Mouse (Mus musculus): Measurements from ENCODE around the gene Plekha1. TPM values are rescaled to one million over a fixed set of nuclear protein-coding genes. Genes with fewer than 3 reads are reported as not detected.

The Plekha1 gene
- 57.1 and 58.9 TPM in 2 replicates for polyA plus RNA-seq (2015; fragmentation: Nextera tagmentation; extraction: Ambion mirVana)

DNA sequence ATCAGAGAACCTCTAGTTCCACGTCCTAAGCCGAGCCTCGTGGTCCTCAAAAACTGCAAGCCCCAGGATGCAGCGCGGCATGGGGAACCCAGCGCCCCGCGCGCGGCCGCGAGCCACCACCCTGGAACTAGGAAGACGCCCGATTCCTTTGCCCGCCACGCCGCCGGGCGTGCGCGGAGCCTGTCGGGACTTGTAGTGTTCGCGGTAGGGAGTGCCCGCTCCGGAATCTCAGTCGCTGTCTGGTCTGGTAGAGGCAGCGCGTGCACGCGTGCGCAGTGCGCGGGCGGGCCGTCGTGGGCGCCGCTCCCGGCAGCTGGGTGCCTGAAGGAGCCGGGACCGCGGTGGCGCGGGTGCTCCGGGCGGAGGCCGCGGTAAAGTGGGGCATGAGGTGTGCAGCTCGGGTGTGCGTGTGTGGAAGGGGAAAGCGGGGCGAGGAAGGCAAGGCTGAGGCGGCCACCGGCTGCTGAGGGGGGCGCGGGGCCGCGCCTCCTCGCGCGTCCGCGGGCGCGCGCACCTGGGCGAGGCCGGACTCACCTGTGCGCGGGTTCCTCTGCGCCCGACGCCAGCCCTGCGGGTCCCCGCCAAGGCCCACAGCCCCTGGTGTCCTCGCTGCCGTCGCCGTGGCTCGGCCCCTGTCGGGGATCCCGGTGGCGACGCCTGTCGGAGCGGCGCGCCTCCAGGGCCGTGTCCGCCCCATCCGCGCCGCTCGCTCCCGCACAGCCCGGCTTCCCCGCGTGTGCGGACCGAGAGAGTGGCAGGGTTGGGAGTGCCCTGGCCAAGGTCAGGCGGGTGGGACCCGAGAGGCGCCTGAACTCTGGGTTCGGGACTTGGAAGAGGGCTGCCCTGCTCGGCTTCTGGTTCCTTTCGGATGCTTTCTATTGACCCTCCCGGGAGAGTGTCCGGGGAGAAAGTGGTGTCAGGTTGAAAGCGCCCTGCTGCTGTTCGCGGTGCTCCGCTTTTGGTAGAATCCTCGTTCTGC is at the start of gene Plekha1:
Gene Plekha1 (plus strand): TSS at position 144 of the 979 bp plus-strand sequence.
- peak; percentile 99 for ATAC-seq
- peaks cover 9% of the 10 kb centered on the region for H3K4me1 ChIP-seq (replicated peaks; ENCODE audit: control insufficient read depth, insufficient read depth, low read length)
- H3K4me2 ChIP-seq (ENCODE audit: low read length), result peak within 1 kb of the TSS; percentile 66
- no peaks in the 10 kb centered on the region; the same call in 1 of the 2 replicates for H3K27me3 ChIP-seq (replicated peaks; ENCODE audit: control insufficient read depth, insufficient read depth, low read length)
- peak within 1 kb of the TSS; percentile 86 for H3K9ac ChIP-seq (replicated peaks; ENCODE audit: low read depth, low read length)
- H3K4me3 ChIP-seq (replicated peaks; ENCODE audit: low read length), result peak within 1 kb of the TSS; percentile 85
- H3K27ac ChIP-seq (ENCODE audit: low read length), result peak within 1 kb of the TSS; percentile 79
- no peaks in the 10 kb centered on the region for H3K36me3 ChIP-seq (ENCODE audit: control insufficient read depth, insufficient read depth)
- no peaks in the 10 kb centered on the region for H3K9me3 ChIP-seq (ENCODE audit: control insufficient read depth, low read length)
- under 1% methylated on average over 92 of the region's 114 CpGs for WGBS

- Histone ChIP-seq H3K4me1 (replicated peaks; ENCODE audit: control insufficient read depth, insufficient read depth, low read length) (0 out of 2 replicates have a peak, but pooled peaks cover 3% of the 10 kb centered on the region), H3K4me3 (replicated peaks; ENCODE audit: low read length) (no peak overlapping the region), H3K9ac (replicated peaks; ENCODE audit: low read depth, low read length) (no peak overlapping the region), H3K27me3 (replicated peaks; ENCODE audit: control insufficient read depth, insufficient read depth, low read length) (no peaks in the 10 kb centered on the region), H3K4me2 (ENCODE audit: low read length) (no peak overlapping the region), H3K36me3 (ENCODE audit: control insufficient read depth, insufficient read depth) (no peaks in the 10 kb centered on the region), H3K9me3 (ENCODE audit: control insufficient read depth, low read length) (no peaks in the 10 kb centered on the region), H3K27ac (ENCODE audit: low read length) (no peak overlapping the region)
- no peak for ATAC-seq
- 84% methylated on average over 7 of the region's 7 CpGs for WGBS
Measured at GRCm38 (mm10) chr7:130816243-130816642, 49.3 kb upstream of the Plekha1 start.

GRCm38 (mm10) chr7:130818813-130819212 is 46.7 kb upstream of the Plekha1 start:
- H3K9me3 ChIP-seq (ENCODE audit: control insufficient read depth, low read length), result no peaks in the 10 kb centered on the region
- H3K4me3 ChIP-seq (replicated peaks; ENCODE audit: low read length), result no peak overlapping the region
- WGBS, result 84% methylated on average over 5 of the region's 5 CpGs
- ATAC-seq, result no peak
- no peaks in the 10 kb centered on the region for H3K27me3 ChIP-seq (replicated peaks; ENCODE audit: control insufficient read depth, insufficient read depth, low read length)
- H3K9ac ChIP-seq (replicated peaks; ENCODE audit: low read depth, low read length), result no peak overlapping the region
- no peak overlapping the region for H3K27ac ChIP-seq (ENCODE audit: low read length)
- H3K36me3 ChIP-seq (ENCODE audit: control insufficient read depth, insufficient read depth), result no peaks in the 10 kb centered on the region
- 0 out of 2 replicates have a peak, but pooled peaks cover 3% of the 10 kb centered on the region for H3K4me1 ChIP-seq (replicated peaks; ENCODE audit: control insufficient read depth, insufficient read depth, low read length)
- H3K4me2 ChIP-seq (ENCODE audit: low read length), result no peak overlapping the region

DNA sequence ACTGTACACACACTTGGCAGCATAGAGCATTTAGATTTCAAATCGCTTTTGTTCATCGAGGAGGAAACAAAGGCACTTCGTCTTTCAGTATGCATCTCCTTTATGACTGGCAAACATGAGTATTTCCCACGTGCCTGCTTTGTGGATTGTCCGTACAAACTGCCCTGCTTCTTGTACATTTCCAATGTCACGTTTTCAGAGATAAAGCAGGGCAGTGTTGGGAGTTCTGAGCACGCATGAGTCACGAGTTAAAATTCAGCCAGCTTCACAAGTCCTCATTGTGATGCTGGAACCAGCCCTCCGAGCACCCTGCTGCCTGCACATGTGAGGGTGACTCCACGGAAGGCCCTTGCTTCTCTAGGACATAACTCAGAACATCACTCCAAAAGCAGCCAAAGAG is 45.9 kb upstream of the Plekha1 start:
- H3K4me3 ChIP-seq (replicated peaks; ENCODE audit: low read length), result no peak overlapping the region
- no peaks in the 10 kb centered on the region for H3K36me3 ChIP-seq (ENCODE audit: control insufficient read depth, insufficient read depth)
- ATAC-seq, result no peak
- H3K27me3 ChIP-seq (replicated peaks; ENCODE audit: control insufficient read depth, insufficient read depth, low read length), result no peaks in the 10 kb centered on the region
- no peak overlapping the region for H3K4me2 ChIP-seq (ENCODE audit: low read length)
- H3K9ac ChIP-seq (replicated peaks; ENCODE audit: low read depth, low read length), result no peak overlapping the region
- H3K27ac ChIP-seq (ENCODE audit: low read length), result no peak overlapping the region
- H3K4me1 ChIP-seq (replicated peaks; ENCODE audit: control insufficient read depth, insufficient read depth, low read length), result 0 out of 2 replicates have a peak, but pooled peaks cover 3% of the 10 kb centered on the region
- no peaks in the 10 kb centered on the region for H3K9me3 ChIP-seq (ENCODE audit: control insufficient read depth, low read length)
- WGBS, result 59% methylated on average over 10 of the region's 10 CpGs

DNA sequence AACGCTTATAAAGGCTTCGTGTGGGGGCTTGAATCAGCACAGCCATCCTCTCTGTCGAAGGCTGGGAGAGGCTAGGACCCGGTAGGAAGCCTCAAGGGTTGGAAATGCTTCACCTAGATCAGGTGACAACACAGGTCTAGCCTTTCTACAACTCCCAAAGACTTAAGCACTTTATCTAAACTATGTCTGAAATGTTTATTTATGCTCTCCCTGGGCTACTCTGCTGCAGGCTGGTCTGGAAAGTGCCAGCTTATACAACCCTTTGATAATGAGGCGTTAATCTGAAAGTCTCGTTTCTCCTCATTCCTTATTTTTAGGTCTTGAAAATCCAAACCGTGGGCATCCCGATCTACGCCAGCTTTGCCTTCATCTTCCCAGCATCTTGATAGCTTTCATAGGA is 41.6 kb upstream of the Plekha1 start:
- WGBS, result 85% methylated on average over 9 of the region's 9 CpGs
- Histone ChIP-seq H3K4me1 (replicated peaks; ENCODE audit: control insufficient read depth, insufficient read depth, low read length) (0 out of 2 replicates have a peak, but pooled peaks cover 3% of the 10 kb centered on the region), H3K9me3 (ENCODE audit: control insufficient read depth, low read length) (no peaks in the 10 kb centered on the region), H3K36me3 (ENCODE audit: control insufficient read depth, insufficient read depth) (no peaks in the 10 kb centered on the region), H3K4me3 (replicated peaks; ENCODE audit: low read length) (no peak overlapping the region), H3K9ac (replicated peaks; ENCODE audit: low read depth, low read length) (no peak overlapping the region), H3K27me3 (replicated peaks; ENCODE audit: control insufficient read depth, insufficient read depth, low read length) (no peaks in the 10 kb centered on the region), H3K27ac (ENCODE audit: low read length) (no peak overlapping the region), H3K4me2 (ENCODE audit: low read length) (no peak overlapping the region)
- ATAC-seq, result no peak

GRCm38 (mm10) chr7:130826343-130826742 is 39.2 kb upstream of the Plekha1 start:
- Histone ChIP-seq H3K4me1 (replicated peaks; ENCODE audit: control insufficient read depth, insufficient read depth, low read length) (no peaks in the 10 kb centered on the region), H3K4me2 (ENCODE audit: low read length) (no peak overlapping the region), H3K9ac (replicated peaks; ENCODE audit: low read depth, low read length) (no peak overlapping the region), H3K36me3 (ENCODE audit: control insufficient read depth, insufficient read depth) (no peaks in the 10 kb centered on the region), H3K27ac (ENCODE audit: low read length) (no peak overlapping the region), H3K9me3 (ENCODE audit: control insufficient read depth, low read length) (no peaks in the 10 kb centered on the region), H3K4me3 (replicated peaks; ENCODE audit: low read length) (no peak overlapping the region), H3K27me3 (replicated peaks; ENCODE audit: control insufficient read depth, insufficient read depth, low read length) (no peaks in the 10 kb centered on the region)
- ATAC-seq, result no peak
- WGBS, result 79% methylated on average over 3 of the region's 3 CpGs

GRCm38 (mm10) chr7:130827431-130827830 is 38.1 kb upstream of the Plekha1 start:
- no peak overlapping the region for H3K4me3 ChIP-seq (replicated peaks; ENCODE audit: low read length)
- no peaks in the 10 kb centered on the region for H3K9me3 ChIP-seq (ENCODE audit: control insufficient read depth, low read length)
- H3K4me2 ChIP-seq (ENCODE audit: low read length), result no peak overlapping the region
- no peaks in the 10 kb centered on the region for H3K36me3 ChIP-seq (ENCODE audit: control insufficient read depth, insufficient read depth)
- 49% methylated on average over 3 of the region's 3 CpGs for WGBS
- no peaks in the 10 kb centered on the region for H3K27me3 ChIP-seq (replicated peaks; ENCODE audit: control insufficient read depth, insufficient read depth, low read length)
- no peak overlapping the region for H3K9ac ChIP-seq (replicated peaks; ENCODE audit: low read depth, low read length)
- H3K4me1 ChIP-seq (replicated peaks; ENCODE audit: control insufficient read depth, insufficient read depth, low read length), result no peaks in the 10 kb centered on the region
- H3K27ac ChIP-seq (ENCODE audit: low read length), result no peak overlapping the region
- ATAC-seq, result no peak

DNA sequence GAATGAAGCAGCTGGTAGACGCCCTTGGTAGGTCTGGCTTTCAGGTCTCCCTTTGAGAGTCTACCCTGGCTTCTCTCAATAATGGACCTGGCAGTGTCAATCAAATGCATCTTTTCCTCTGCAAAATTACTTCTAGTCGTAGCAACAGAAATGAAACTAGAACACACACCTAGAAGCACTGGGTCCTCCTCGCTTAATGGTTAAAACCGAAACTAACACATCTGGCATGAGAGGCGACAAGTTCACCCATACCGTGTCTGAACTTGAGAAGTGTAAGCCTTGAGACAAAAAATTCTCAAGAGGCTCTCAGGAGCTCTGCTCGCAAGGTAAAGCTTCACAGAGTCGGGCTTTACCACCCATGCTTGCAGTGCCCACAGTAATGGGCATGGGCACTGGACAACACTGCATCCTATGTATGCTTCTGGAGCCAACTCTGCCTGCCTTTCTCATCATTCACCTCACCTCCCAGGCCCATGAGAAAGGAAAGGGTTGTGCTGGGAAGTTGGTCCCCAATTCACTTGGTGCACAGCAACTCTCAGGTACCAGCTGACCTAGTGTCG is 37.6 kb upstream of the Plekha1 start:
- 84% methylated on average over 9 of the region's 9 CpGs for WGBS
- Histone ChIP-seq H3K4me3 (replicated peaks; ENCODE audit: low read length) (no peak overlapping the region), H3K9me3 (ENCODE audit: control insufficient read depth, low read length) (no peaks in the 10 kb centered on the region), H3K4me2 (ENCODE audit: low read length) (no peak overlapping the region), H3K36me3 (ENCODE audit: control insufficient read depth, insufficient read depth) (no peaks in the 10 kb centered on the region), H3K27me3 (replicated peaks; ENCODE audit: control insufficient read depth, insufficient read depth, low read length) (no peaks in the 10 kb centered on the region), H3K27ac (ENCODE audit: low read length) (no peak overlapping the region), H3K9ac (replicated peaks; ENCODE audit: low read depth, low read length) (no peak overlapping the region), H3K4me1 (replicated peaks; ENCODE audit: control insufficient read depth, insufficient read depth, low read length) (no peaks in the 10 kb centered on the region)
- no peak for ATAC-seq

GRCm38 (mm10) chr7:130828475-130828874 is 37.1 kb upstream of the Plekha1 start:
- peaks cover under 1% of the 10 kb centered on the region; the same call in 1 of the 2 replicates for H3K27me3 ChIP-seq (replicated peaks; ENCODE audit: control insufficient read depth, insufficient read depth, low read length)
- 88% methylated on average over 10 of the region's 10 CpGs for WGBS
- no peak overlapping the region for H3K9ac ChIP-seq (replicated peaks; ENCODE audit: low read depth, low read length)
- H3K4me3 ChIP-seq (replicated peaks; ENCODE audit: low read length), result no peak overlapping the region
- no peak overlapping the region for H3K4me2 ChIP-seq (ENCODE audit: low read length)
- no peaks in the 10 kb centered on the region for H3K36me3 ChIP-seq (ENCODE audit: control insufficient read depth, insufficient read depth)
- ATAC-seq, result no peak
- no peak overlapping the region for H3K27ac ChIP-seq (ENCODE audit: low read length)
- H3K4me1 ChIP-seq (replicated peaks; ENCODE audit: control insufficient read depth, insufficient read depth, low read length), result no peaks in the 10 kb centered on the region
- H3K9me3 ChIP-seq (ENCODE audit: control insufficient read depth, low read length), result no peaks in the 10 kb centered on the region
